Mouse (Mus musculus): Measurements from ENCODE around the gene Cnnm2. TPM values are rescaled to one million over a fixed set of nuclear protein-coding genes. Genes with fewer than 3 reads are reported as not detected.

The Cnnm2 gene
- polyA plus RNA-seq, 1 experiment from 2014 or later = 1.9 TPM

DNA sequence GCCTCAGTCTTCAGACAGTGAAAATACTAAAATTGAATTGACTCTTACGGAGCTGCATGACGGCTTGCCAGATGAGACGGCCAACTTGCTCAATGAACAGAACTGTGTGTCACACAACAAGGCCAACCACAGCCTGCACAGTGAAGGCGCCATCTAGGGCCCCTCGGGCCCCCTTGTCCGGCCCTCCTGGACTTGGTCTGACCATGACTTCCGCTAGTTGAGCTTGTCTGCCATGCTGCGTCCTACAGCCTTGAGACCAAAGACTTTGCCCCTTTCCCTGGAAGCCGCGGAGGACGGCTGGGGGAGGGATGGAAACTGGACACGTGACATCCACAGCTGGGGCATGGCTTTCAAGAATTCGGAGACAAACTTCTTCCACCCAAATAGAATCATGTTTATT lies 116.5 kb downstream of the Cnnm2 start:
- Histone ChIP-seq H3K9ac (ENCODE audit: low read depth, low read length) (no peak overlapping the region), H3K27ac (ENCODE audit: low read depth, low read length) (no peak overlapping the region), H3K4me3 (ENCODE audit: low read depth, low read length) (no peak overlapping the region), H3K27me3 (replicated peaks; ENCODE audit: control insufficient read depth, insufficient read depth, low read length) (no peaks in the 10 kb centered on the region), H3K4me2 (no peak overlapping the region), H3K9me3 (ENCODE audit: control insufficient read depth, low read length) (no peaks in the 10 kb centered on the region), H3K4me1 (replicated peaks; ENCODE audit: control insufficient read depth, insufficient read depth, low read length) (no peaks in the 10 kb centered on the region), H3K36me3 (ENCODE audit: control insufficient read depth, insufficient read depth, low read length) (no peaks in the 10 kb centered on the region)
- no peak for ATAC-seq (replicated peaks; ENCODE audit: low FRiP score)
- DNase-seq (ENCODE audit: low spot score) = no peak
- 88% methylated on average over 13 of the region's 13 CpGs for WGBS

DNA sequence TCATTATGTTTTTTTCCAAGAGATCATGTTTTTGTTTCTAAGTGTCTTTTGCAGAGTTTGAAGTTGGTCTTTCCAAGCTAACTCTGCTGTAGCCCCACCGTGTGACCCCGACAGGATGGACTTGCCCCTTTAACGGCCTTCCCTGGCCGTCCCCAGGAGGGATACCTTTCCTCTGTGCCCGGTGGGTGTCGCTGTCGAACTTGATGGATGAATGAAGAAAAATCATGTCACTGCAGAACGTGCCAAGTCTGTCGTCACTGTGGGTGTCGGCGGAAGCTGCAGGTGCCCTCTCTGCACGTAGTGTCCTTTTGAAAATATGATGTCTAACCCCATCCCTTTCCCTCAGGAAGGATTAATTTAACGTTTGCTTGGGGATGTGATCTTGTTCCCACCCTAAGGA lies 117.0 kb downstream of the Cnnm2 start:
- Histone ChIP-seq H3K9me3 (ENCODE audit: control insufficient read depth, low read length) (no peaks in the 10 kb centered on the region), H3K4me2 (no peak overlapping the region), H3K36me3 (ENCODE audit: control insufficient read depth, insufficient read depth, low read length) (no peaks in the 10 kb centered on the region), H3K27ac (ENCODE audit: low read depth, low read length) (no peak overlapping the region), H3K4me3 (ENCODE audit: low read depth, low read length) (no peak overlapping the region), H3K9ac (ENCODE audit: low read depth, low read length) (no peak overlapping the region), H3K27me3 (replicated peaks; ENCODE audit: control insufficient read depth, insufficient read depth, low read length) (no peaks in the 10 kb centered on the region), H3K4me1 (replicated peaks; ENCODE audit: control insufficient read depth, insufficient read depth, low read length) (no peaks in the 10 kb centered on the region)
- no peak for ATAC-seq (replicated peaks; ENCODE audit: low FRiP score)
- DNase-seq (ENCODE audit: low spot score) = no peak
- WGBS = 56% methylated on average over 13 of the region's 13 CpGs

DNA sequence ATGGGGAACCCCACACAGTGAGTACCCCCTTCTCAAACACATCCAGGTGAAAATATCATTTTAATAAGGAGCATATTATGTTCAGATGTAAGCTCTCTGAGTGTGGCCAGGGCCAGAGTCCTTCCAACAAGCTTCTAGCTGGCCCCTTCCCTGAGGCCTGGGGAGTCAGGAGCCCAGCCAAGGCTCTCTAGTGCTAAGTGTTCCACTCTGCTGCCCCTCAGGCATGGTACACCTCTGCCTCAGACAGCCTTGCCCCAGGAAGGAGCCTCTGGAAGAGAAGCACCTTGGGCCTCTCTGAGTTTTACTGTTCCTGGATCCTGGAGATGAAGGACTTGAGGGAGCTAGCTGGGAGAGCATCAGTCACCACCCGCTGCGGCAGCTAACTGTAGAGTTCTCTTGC lies 118.5 kb downstream of the Cnnm2 start:
- H3K4me1 ChIP-seq (replicated peaks; ENCODE audit: control insufficient read depth, insufficient read depth, low read length) = no peaks in the 10 kb centered on the region
- ATAC-seq (replicated peaks; ENCODE audit: low FRiP score) (no peak), DNase-seq (ENCODE audit: low spot score) (no peak)
- H3K9ac ChIP-seq (ENCODE audit: low read depth, low read length) = no peak overlapping the region
- 91% methylated on average over 2 of the region's 2 CpGs for WGBS
- no peak overlapping the region for H3K4me3 ChIP-seq (ENCODE audit: low read depth, low read length)
- no peaks in the 10 kb centered on the region for H3K27me3 ChIP-seq (replicated peaks; ENCODE audit: control insufficient read depth, insufficient read depth, low read length)
- no peak overlapping the region for H3K4me2 ChIP-seq
- no peak overlapping the region for H3K27ac ChIP-seq (ENCODE audit: low read depth, low read length)
- no peaks in the 10 kb centered on the region for H3K9me3 ChIP-seq (ENCODE audit: control insufficient read depth, low read length)
- peaks cover 10% of the 10 kb centered on the region; the same call in 1 of the 2 replicates for H3K36me3 ChIP-seq (ENCODE audit: control insufficient read depth, insufficient read depth, low read length)

GRCm38 (mm10) chr19:46885365-46885764 lies 124.0 kb downstream of the Cnnm2 start:
- ATAC-seq (replicated peaks; ENCODE audit: low FRiP score) = no peak
- no peak overlapping the region for H3K4me3 ChIP-seq (ENCODE audit: low read depth, low read length)
- H3K27me3 ChIP-seq (replicated peaks; ENCODE audit: control insufficient read depth, insufficient read depth, low read length) = no peaks in the 10 kb centered on the region
- WGBS = 89% methylated on average over 4 of the region's 4 CpGs
- H3K27ac ChIP-seq (ENCODE audit: low read depth, low read length) = no peak overlapping the region
- H3K36me3 ChIP-seq (ENCODE audit: control insufficient read depth, insufficient read depth, low read length) = peaks cover 31% of the 10 kb centered on the region; the same call in 1 of the 2 replicates
- no peak overlapping the region for H3K4me2 ChIP-seq
- no peak overlapping the region for H3K9ac ChIP-seq (ENCODE audit: low read depth, low read length)
- DNase-seq (ENCODE audit: low spot score) = no peak
- peaks cover 11% of the 10 kb centered on the region for H3K4me1 ChIP-seq (replicated peaks; ENCODE audit: control insufficient read depth, insufficient read depth, low read length)
- no peaks in the 10 kb centered on the region for H3K9me3 ChIP-seq (ENCODE audit: control insufficient read depth, low read length)

DNA sequence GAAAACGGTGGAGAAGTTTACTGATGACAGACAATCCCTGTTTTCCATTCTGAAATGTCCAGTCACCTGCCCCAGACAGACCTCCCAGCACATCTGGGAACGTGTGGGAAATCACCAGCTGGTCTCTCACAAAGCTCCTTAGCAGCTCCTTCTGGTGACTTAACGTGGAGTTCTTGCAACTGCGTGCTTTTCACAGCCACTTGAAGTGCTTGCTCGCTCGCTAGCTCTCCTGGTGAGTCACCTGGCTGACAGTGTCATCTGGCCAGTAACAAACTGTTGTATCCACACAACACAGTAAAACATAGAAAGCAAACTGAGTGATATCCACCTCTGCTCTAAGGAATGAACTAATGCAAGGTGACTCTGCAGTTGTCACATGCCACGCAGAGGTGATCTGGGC lies 125.4 kb downstream of the Cnnm2 start:
- 89% methylated on average over 7 of the region's 7 CpGs for WGBS
- no peak for ATAC-seq (replicated peaks; ENCODE audit: low FRiP score)
- no peak for DNase-seq (ENCODE audit: low spot score)
- Histone ChIP-seq H3K4me2 (no peak overlapping the region), H3K27ac (ENCODE audit: low read depth, low read length) (no peak overlapping the region), H3K36me3 (ENCODE audit: control insufficient read depth, insufficient read depth, low read length) (peaks cover 39% of the 10 kb centered on the region; the same call in 1 of the 2 replicates), H3K4me1 (replicated peaks; ENCODE audit: control insufficient read depth, insufficient read depth, low read length) (peaks cover 11% of the 10 kb centered on the region), H3K27me3 (replicated peaks; ENCODE audit: control insufficient read depth, insufficient read depth, low read length) (no peaks in the 10 kb centered on the region), H3K4me3 (ENCODE audit: low read depth, low read length) (no peak overlapping the region), H3K9ac (ENCODE audit: low read depth, low read length) (no peak overlapping the region), H3K9me3 (ENCODE audit: control insufficient read depth, low read length) (no peaks in the 10 kb centered on the region)

DNA sequence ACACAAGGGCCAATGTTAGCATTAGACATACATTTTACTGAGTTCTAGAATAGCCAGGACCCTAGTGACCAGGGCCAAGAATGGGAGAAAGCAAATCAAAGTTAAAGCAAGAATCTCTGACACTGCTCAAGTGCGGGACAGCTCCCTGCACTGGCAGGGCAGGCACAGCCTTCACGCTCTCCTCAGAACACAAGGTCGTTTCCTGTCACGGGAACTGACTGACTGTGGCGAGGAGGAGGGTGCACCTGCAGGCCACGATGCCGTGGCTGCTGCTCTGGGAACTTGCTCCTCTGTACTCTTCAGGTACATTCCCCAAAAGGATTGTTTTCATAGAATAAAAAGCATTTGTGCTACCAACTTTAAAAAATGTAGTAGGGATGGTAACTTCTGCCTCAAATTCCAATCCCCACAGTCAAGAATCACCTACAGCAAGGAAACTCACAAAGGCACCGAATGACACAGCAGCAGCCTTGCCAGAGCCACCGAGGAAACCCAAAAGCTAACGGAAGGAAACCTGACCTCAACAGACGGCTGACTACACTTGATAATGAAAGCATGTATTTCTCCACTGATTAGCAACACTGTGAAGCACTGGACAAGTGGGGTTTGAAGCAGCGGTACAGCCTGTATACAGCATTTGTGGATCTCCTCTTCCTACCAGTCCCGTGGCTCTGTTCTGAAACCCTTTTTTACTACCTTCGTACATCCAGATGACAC lies 126.6 kb downstream of the Cnnm2 start:
- Histone ChIP-seq H3K9ac (ENCODE audit: low read depth, low read length) (no peak overlapping the region), H3K4me2 (no peak overlapping the region), H3K27ac (ENCODE audit: low read depth, low read length) (no peak overlapping the region), H3K4me1 (replicated peaks; ENCODE audit: control insufficient read depth, insufficient read depth, low read length) (peaks cover 11% of the 10 kb centered on the region), H3K4me3 (ENCODE audit: low read depth, low read length) (no peak overlapping the region), H3K9me3 (ENCODE audit: control insufficient read depth, low read length) (no peaks in the 10 kb centered on the region), H3K36me3 (ENCODE audit: control insufficient read depth, insufficient read depth, low read length) (peaks cover 45% of the 10 kb centered on the region), H3K27me3 (replicated peaks; ENCODE audit: control insufficient read depth, insufficient read depth, low read length) (no peaks in the 10 kb centered on the region)
- WGBS = 50% methylated on average over 14 of the region's 14 CpGs
- DNase-seq (ENCODE audit: low spot score) (no peak), ATAC-seq (replicated peaks; ENCODE audit: low FRiP score) (peak; percentile 71)

DNA sequence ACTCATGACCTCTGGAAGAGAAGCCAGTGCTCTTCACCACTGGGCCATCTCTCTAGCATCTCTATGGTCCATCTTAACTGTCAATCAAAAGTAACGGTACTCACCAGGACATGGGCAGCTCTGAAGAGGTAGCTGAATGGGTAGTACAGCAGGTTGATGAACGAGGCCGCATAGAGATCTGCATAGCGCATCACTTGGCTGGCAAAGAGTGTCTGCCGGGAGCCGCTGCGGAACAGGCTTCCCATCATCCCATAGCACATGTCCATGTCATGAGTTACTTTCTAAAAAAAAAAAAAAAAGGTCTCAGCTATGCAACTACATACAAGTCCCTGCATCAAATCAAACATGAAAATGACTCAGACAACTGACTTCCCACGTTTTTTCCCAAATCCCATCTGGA lies 128.3 kb downstream of the Cnnm2 start:
- Histone ChIP-seq H3K9ac (ENCODE audit: low read depth, low read length) (no peak overlapping the region), H3K4me3 (ENCODE audit: low read depth, low read length) (no peak overlapping the region), H3K27ac (ENCODE audit: low read depth, low read length) (no peak overlapping the region), H3K4me1 (replicated peaks; ENCODE audit: control insufficient read depth, insufficient read depth, low read length) (peaks cover 11% of the 10 kb centered on the region), H3K27me3 (replicated peaks; ENCODE audit: control insufficient read depth, insufficient read depth, low read length) (no peaks in the 10 kb centered on the region), H3K9me3 (ENCODE audit: control insufficient read depth, low read length) (no peaks in the 10 kb centered on the region), H3K4me2 (no peak overlapping the region), H3K36me3 (ENCODE audit: control insufficient read depth, insufficient read depth, low read length) (peaks cover 37% of the 10 kb centered on the region)
- no peak for ATAC-seq (replicated peaks; ENCODE audit: low FRiP score)
- WGBS = 88% methylated on average over 8 of the region's 8 CpGs
- DNase-seq (ENCODE audit: low spot score) = no peak

DNA sequence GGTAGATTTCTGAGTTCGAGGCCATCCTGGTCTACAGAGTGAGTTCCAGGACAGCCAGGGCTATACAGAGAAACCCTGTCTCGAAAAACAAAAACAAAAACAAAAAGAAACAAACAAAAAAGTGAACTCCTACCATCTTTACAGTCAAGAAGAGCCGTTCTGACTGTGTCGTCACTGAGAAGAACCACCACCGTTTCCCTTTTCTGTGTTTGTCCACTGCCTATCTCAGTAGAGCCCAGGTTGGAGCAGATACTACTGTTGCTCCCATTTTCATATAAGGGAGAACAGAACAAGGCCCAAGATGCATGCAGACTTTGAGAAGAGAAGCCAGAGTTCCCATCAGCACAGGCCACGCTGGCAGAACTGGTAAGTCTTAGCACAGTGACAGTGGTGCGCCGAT lies 129.3 kb downstream of the Cnnm2 start:
- Histone ChIP-seq H3K9me3 (ENCODE audit: control insufficient read depth, low read length) (no peaks in the 10 kb centered on the region), H3K4me3 (ENCODE audit: low read depth, low read length) (no peak overlapping the region), H3K36me3 (ENCODE audit: control insufficient read depth, insufficient read depth, low read length) (peaks cover 30% of the 10 kb centered on the region), H3K4me2 (no peak overlapping the region), H3K4me1 (replicated peaks; ENCODE audit: control insufficient read depth, insufficient read depth, low read length) (peaks cover 11% of the 10 kb centered on the region), H3K9ac (ENCODE audit: low read depth, low read length) (no peak overlapping the region), H3K27me3 (replicated peaks; ENCODE audit: control insufficient read depth, insufficient read depth, low read length) (no peaks in the 10 kb centered on the region), H3K27ac (ENCODE audit: low read depth, low read length) (no peak overlapping the region)
- 92% methylated on average over 8 of the region's 8 CpGs for WGBS
- DNase-seq (ENCODE audit: low spot score) = no peak
- ATAC-seq (replicated peaks; ENCODE audit: low FRiP score) = no peak

DNA sequence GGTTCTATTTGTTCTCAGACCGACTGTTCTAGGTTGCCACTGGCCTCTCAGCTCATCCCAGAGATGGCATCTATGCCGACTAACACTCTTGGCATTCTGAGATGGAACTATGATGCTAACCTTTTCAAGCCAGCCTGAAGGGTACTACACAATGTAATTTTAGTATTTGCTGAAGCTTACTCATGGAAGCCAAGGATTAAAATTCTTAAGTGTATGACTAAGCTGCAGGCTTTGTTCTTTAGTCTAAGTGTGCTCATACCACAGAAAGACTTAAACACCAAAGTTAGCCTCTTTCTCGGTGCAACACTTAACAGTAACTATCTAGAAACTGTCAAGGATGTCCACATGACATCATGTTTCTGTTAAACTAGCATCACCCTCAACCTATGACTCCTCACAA lies 131.5 kb downstream of the Cnnm2 start:
- Histone ChIP-seq H3K27ac (ENCODE audit: low read depth, low read length) (no peak overlapping the region), H3K4me2 (no peak overlapping the region), H3K4me1 (replicated peaks; ENCODE audit: control insufficient read depth, insufficient read depth, low read length) (peaks cover 10% of the 10 kb centered on the region), H3K4me3 (ENCODE audit: low read depth, low read length) (no peak overlapping the region), H3K36me3 (ENCODE audit: control insufficient read depth, insufficient read depth, low read length) (peaks cover 35% of the 10 kb centered on the region), H3K9ac (ENCODE audit: low read depth, low read length) (no peak overlapping the region), H3K9me3 (ENCODE audit: control insufficient read depth, low read length) (peaks cover 5% of the 10 kb centered on the region; the same call in 1 of the 2 replicates), H3K27me3 (replicated peaks; ENCODE audit: control insufficient read depth, insufficient read depth, low read length) (no peaks in the 10 kb centered on the region)
- DNase-seq (ENCODE audit: low spot score) (no peak), ATAC-seq (replicated peaks; ENCODE audit: low FRiP score) (no peak)
- WGBS = 87% methylated on average over 3 of the region's 3 CpGs
